Mouse (Mus musculus): ENCODE data around the gene Farp1. TPM values are rescaled to one million over a fixed set of nuclear protein-coding genes. Genes with fewer than 3 reads are reported as not detected.

Gene Farp1
- polyA plus RNA-seq, 1 experiment from 2014 or later, result 22.5 TPM

GRCm38 (mm10) chr14:121192394-121192793 is 157.4 kb downstream of the Farp1 start:
- Histone ChIP-seq H3K4me2 (replicated peaks) (no peak overlapping the region), H3K27me3 (no peaks in the 10 kb centered on the region), H3K4me3 (replicated peaks) (no peak overlapping the region), H3K9ac (replicated peaks) (no peak overlapping the region), H3K9me3 (no peaks in the 10 kb centered on the region), H3K27ac (no peak overlapping the region), H3K36me3 (0 out of 2 replicates have a peak, but pooled peaks cover 4% of the 10 kb centered on the region), H3K4me1 (replicated peaks) (peaks cover 10% of the 10 kb centered on the region)
- no peak for ATAC-seq
- WGBS, result 72% methylated on average over 5 of the region's 5 CpGs

GRCm38 (mm10) chr14:121193981-121194380 is 159.0 kb downstream of the Farp1 start:
- Histone ChIP-seq H3K9me3 (no peaks in the 10 kb centered on the region), H3K4me3 (replicated peaks) (no peak overlapping the region), H3K27me3 (no peaks in the 10 kb centered on the region), H3K36me3 (0 out of 2 replicates have a peak, but pooled peaks cover 4% of the 10 kb centered on the region), H3K9ac (replicated peaks) (no peak overlapping the region), H3K4me1 (replicated peaks) (peaks cover 19% of the 10 kb centered on the region), H3K27ac (no peak overlapping the region), H3K4me2 (replicated peaks) (no peak overlapping the region)
- ATAC-seq, result no peak
- WGBS, result 93% methylated on average over 2 of the region's 2 CpGs

GRCm38 (mm10) chr14:121198915-121199572 is 164.0 kb downstream of the Farp1 start:
- Histone ChIP-seq H3K27ac (no peak overlapping the region), H3K9me3 (no peaks in the 10 kb centered on the region), H3K9ac (replicated peaks) (no peak overlapping the region), H3K4me1 (replicated peaks) (peaks cover 25% of the 10 kb centered on the region), H3K36me3 (0 out of 2 replicates have a peak, but pooled peaks cover 4% of the 10 kb centered on the region), H3K27me3 (no peaks in the 10 kb centered on the region), H3K4me2 (replicated peaks) (no peak overlapping the region), H3K4me3 (replicated peaks) (no peak overlapping the region)
- peak; percentile 71 for ATAC-seq
- WGBS, result 54% methylated on average over 14 of the region's 14 CpGs

GRCm38 (mm10) chr14:121199789-121200188 is 164.8 kb downstream of the Farp1 start:
- peak; percentile 70 for ATAC-seq
- WGBS, result 67% methylated on average over 8 of the region's 8 CpGs
- H3K4me2 ChIP-seq (replicated peaks), result no peak overlapping the region
- no peak overlapping the region for H3K9ac ChIP-seq (replicated peaks)
- 0 out of 2 replicates have a peak, but pooled peaks cover 4% of the 10 kb centered on the region for H3K36me3 ChIP-seq
- H3K9me3 ChIP-seq, result no peaks in the 10 kb centered on the region
- peaks cover 25% of the 10 kb centered on the region for H3K4me1 ChIP-seq (replicated peaks)
- H3K4me3 ChIP-seq (replicated peaks), result no peak overlapping the region
- no peaks in the 10 kb centered on the region for H3K27me3 ChIP-seq
- no peak overlapping the region for H3K27ac ChIP-seq

GRCm38 (mm10) chr14:121200353-121200752 is 165.4 kb downstream of the Farp1 start:
- Histone ChIP-seq H3K27ac (no peak overlapping the region), H3K9me3 (no peaks in the 10 kb centered on the region), H3K27me3 (no peaks in the 10 kb centered on the region), H3K4me3 (replicated peaks) (no peak overlapping the region), H3K36me3 (0 out of 2 replicates have a peak, but pooled peaks cover 4% of the 10 kb centered on the region), H3K4me1 (replicated peaks) (peaks cover 25% of the 10 kb centered on the region), H3K9ac (replicated peaks) (no peak overlapping the region), H3K4me2 (replicated peaks) (no peak overlapping the region)
- no peak for ATAC-seq
- WGBS, result 79% methylated on average over 8 of the region's 8 CpGs

GRCm38 (mm10) chr14:121201178-121201577 is 166.2 kb downstream of the Farp1 start:
- H3K27ac ChIP-seq, result no peak overlapping the region
- 73% methylated on average over 6 of the region's 6 CpGs for WGBS
- no peak overlapping the region for H3K4me3 ChIP-seq (replicated peaks)
- H3K9me3 ChIP-seq, result no peaks in the 10 kb centered on the region
- no peak for ATAC-seq
- H3K27me3 ChIP-seq, result no peaks in the 10 kb centered on the region
- H3K36me3 ChIP-seq, result no peaks in the 10 kb centered on the region
- H3K4me1 ChIP-seq (replicated peaks), result peaks cover 25% of the 10 kb centered on the region
- no peak overlapping the region for H3K9ac ChIP-seq (replicated peaks)
- no peak overlapping the region for H3K4me2 ChIP-seq (replicated peaks)

- Histone ChIP-seq H3K9ac (replicated peaks) (no peak overlapping the region), H3K9me3 (no peaks in the 10 kb centered on the region), H3K4me3 (replicated peaks) (no peak overlapping the region), H3K36me3 (no peaks in the 10 kb centered on the region), H3K4me1 (replicated peaks) (peaks cover 14% of the 10 kb centered on the region; the same call in 1 of the 2 replicates), H3K27me3 (no peaks in the 10 kb centered on the region), H3K27ac (no peak overlapping the region), H3K4me2 (replicated peaks) (no peak overlapping the region)
- no peak for ATAC-seq
- 91% methylated on average over 3 of the region's 3 CpGs for WGBS
Observed at GRCm38 (mm10) chr14:121205459-121205858, 170.5 kb downstream of the Farp1 start.

- H3K4me2 ChIP-seq (replicated peaks), result no peak overlapping the region
- no peaks in the 10 kb centered on the region for H3K36me3 ChIP-seq
- no peaks in the 10 kb centered on the region for H3K9me3 ChIP-seq
- no peaks in the 10 kb centered on the region for H3K27me3 ChIP-seq
- no peak overlapping the region for H3K4me3 ChIP-seq (replicated peaks)
- H3K4me1 ChIP-seq (replicated peaks), result peaks cover 8% of the 10 kb centered on the region; the same call in 1 of the 2 replicates
- WGBS, result 61% methylated on average over 15 of the region's 15 CpGs
- ATAC-seq, result no peak
- no peak overlapping the region for H3K27ac ChIP-seq
- H3K9ac ChIP-seq (replicated peaks), result 0 out of 2 replicates have a peak overlapping the region, but pooled peaks have one; percentile 2
Observed at GRCm38 (mm10) chr14:121207441-121208158, 172.6 kb downstream of the Farp1 start.

GRCm38 (mm10) chr14:121208159-121208515 is 173.1 kb downstream of the Farp1 start:
- no peak for ATAC-seq

GRCm38 (mm10) chr14:121210318-121210717 is 175.3 kb downstream of the Farp1 start:
- Histone ChIP-seq H3K36me3 (no peaks in the 10 kb centered on the region), H3K4me3 (replicated peaks) (no peak overlapping the region), H3K27me3 (no peaks in the 10 kb centered on the region), H3K9me3 (no peaks in the 10 kb centered on the region), H3K4me1 (replicated peaks) (peaks cover 8% of the 10 kb centered on the region), H3K4me2 (replicated peaks) (no peak overlapping the region), H3K27ac (no peak overlapping the region), H3K9ac (replicated peaks) (no peak overlapping the region)
- WGBS, result 85% methylated on average over 3 of the region's 3 CpGs
- no peak for ATAC-seq

More at GRCm38 (mm10) chr14:121208159-121208515, 173.1 kb downstream of the Farp1 start:
- no peak overlapping the region for H3K4me3 ChIP-seq (replicated peaks)
- no peak overlapping the region for H3K27ac ChIP-seq
- H3K9ac ChIP-seq (replicated peaks), result no peak overlapping the region
- H3K36me3 ChIP-seq, result no peaks in the 10 kb centered on the region
- peaks cover 8% of the 10 kb centered on the region; the same call in 1 of the 2 replicates for H3K4me1 ChIP-seq (replicated peaks)
- H3K9me3 ChIP-seq, result no peaks in the 10 kb centered on the region
- H3K4me2 ChIP-seq (replicated peaks), result no peak overlapping the region
- H3K27me3 ChIP-seq, result no peaks in the 10 kb centered on the region
- WGBS, result 73% methylated on average over 3 of the region's 3 CpGs

GRCm38 (mm10) chr14:121213650-121214049 is 178.7 kb downstream of the Farp1 start:
- Histone ChIP-seq H3K27me3 (no peaks in the 10 kb centered on the region), H3K9ac (replicated peaks) (no peak overlapping the region), H3K4me1 (replicated peaks) (no peaks in the 10 kb centered on the region; the same call in 1 of the 2 replicates), H3K4me2 (replicated peaks) (no peak overlapping the region), H3K9me3 (no peaks in the 10 kb centered on the region), H3K4me3 (replicated peaks) (no peak overlapping the region), H3K27ac (no peak overlapping the region), H3K36me3 (no peaks in the 10 kb centered on the region)
- WGBS, result 77% methylated on average over 4 of the region's 4 CpGs
- ATAC-seq, result no peak

GRCm38 (mm10) chr14:121214636-121215257 is 179.7 kb downstream of the Farp1 start:
- H3K27ac ChIP-seq, result no peak overlapping the region
- 92% methylated on average over 11 of the region's 11 CpGs for WGBS

More at GRCm38 (mm10) chr14:121214636-121215257, 179.7 kb downstream of the Farp1 start:
- Histone ChIP-seq H3K9me3 (no peaks in the 10 kb centered on the region), H3K36me3 (no peaks in the 10 kb centered on the region), H3K4me2 (replicated peaks) (no peak overlapping the region), H3K4me1 (replicated peaks) (peaks cover 8% of the 10 kb centered on the region; the same call in 1 of the 2 replicates), H3K4me3 (replicated peaks) (no peak overlapping the region), H3K9ac (replicated peaks) (no peak overlapping the region), H3K27me3 (no peaks in the 10 kb centered on the region)
- no peak for ATAC-seq

All from midbrain, embryonic 13.5 days (tissue).